Mouse (Mus musculus): ENCODE data around the gene Tiparp. TPM values are rescaled to one million over a fixed set of nuclear protein-coding genes. Genes with fewer than 3 reads are reported as not detected.

The Tiparp gene
- polyA plus RNA-seq, 1 experiment from 2014 or later = 34.8 TPM

DNA sequence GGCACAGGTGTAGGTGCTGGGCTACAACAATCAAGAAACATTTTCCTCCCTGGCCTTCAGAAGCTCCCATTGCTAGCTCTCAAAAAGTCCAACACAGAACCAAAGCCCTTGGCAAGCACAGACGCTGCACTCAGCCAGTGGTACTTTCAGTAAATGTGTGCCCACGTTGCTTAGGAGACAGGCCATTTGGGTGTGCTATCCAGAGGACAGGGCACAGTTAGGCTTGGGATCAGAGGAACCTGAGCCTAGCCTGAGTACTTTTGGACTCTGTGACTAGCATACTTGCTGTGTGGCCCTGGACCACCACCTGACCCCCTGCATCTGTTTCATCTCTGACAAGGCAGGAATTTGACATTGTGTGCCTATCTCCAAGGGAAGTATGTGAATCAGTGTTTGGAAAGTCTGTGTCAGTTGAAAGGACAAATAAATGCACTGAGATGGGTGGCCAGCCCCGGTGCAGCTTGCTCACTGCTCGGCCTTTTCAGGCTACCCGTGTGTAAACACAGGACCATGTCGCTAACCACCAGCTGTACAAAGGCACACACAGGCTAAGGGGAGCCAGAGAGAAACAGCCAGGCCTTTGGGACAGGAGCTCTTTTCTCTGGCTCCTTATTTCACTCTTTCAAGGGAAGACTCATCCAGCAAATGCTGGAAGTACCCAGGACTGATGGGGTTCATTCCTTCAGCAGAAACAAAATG is 35.9 kb downstream of the Tiparp start:
- Histone ChIP-seq H3K9ac (no peak overlapping the region), H3K4me2 (replicated peaks) (no peak overlapping the region), H3K4me1 (no peaks in the 10 kb centered on the region), H3K4me3 (no peak overlapping the region), H3K27me3 (no peaks in the 10 kb centered on the region), H3K27ac (0 out of 2 replicates have a peak overlapping the region, but pooled peaks have one; percentile 23), H3K9me3 (no peaks in the 10 kb centered on the region), H3K36me3 (no peaks in the 10 kb centered on the region)
- WGBS = 47% methylated on average over 6 of the region's 6 CpGs
- no peak for ATAC-seq (ENCODE audit: insufficient number of reproducible peaks, insufficient read depth, low FRiP score, low TSS enrichment)

DNA sequence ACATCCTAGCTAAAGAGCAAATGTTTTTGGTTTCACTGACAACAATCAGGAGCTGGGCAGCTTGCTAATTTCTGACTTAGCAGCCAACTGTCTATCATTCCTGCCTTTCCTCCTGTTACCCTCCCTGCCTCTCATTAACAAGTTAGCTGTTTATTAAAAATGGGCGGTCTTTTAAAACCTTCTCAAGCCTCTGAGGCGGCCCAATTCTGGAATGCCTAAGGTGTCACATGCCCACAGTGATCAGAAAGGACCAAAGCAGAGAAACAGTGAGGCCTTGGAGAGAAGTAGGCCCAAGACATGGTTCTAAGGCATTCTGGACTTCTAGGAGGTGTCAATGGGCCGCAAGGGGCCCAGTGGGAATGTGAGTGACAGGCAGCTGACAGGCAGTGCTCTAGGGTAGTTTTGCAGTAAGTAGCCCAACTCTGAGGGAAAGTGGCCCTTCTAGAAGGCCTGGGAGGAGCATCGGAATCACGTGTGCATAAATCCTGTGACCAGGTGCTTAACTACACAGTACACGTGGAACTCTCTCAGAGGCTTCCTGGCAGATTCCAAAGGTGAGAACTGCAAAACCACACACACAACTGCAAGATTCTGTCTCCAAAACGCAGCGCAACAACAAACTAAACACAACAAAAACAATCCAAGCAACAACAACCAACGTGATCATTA is 37.6 kb downstream of the Tiparp start:
- no peaks in the 10 kb centered on the region for H3K36me3 ChIP-seq
- no peaks in the 10 kb centered on the region for H3K9me3 ChIP-seq
- H3K27me3 ChIP-seq = no peaks in the 10 kb centered on the region
- H3K4me2 ChIP-seq (replicated peaks) = no peak overlapping the region
- no peak overlapping the region for H3K27ac ChIP-seq
- ATAC-seq (ENCODE audit: insufficient number of reproducible peaks, insufficient read depth, low FRiP score, low TSS enrichment) = no peak
- no peak overlapping the region for H3K4me3 ChIP-seq
- H3K4me1 ChIP-seq = no peaks in the 10 kb centered on the region
- no peak overlapping the region for H3K9ac ChIP-seq
- WGBS = 55% methylated on average over 9 of the region's 9 CpGs

DNA sequence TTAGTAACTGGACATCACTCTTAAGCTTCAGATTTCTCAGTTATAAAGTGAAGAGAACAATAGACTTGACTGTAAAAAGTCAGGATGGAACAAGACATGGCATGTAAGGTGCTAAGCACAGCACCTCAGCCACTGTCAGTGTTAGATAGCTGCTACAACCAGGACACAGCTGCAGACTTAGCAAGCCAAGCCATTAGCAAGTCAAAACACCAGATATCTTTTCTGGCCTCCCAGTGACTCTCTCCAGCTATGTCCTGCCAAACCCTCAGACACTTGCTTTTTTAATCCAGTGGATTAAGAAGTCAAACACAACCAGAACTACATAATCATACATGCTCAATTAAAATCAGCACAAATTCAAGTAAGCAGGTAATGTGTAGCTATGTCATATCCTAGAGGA is 41.7 kb downstream of the Tiparp start:
- Histone ChIP-seq H3K36me3 (no peaks in the 10 kb centered on the region), H3K9ac (no peak overlapping the region), H3K4me2 (replicated peaks) (no peak overlapping the region), H3K9me3 (no peaks in the 10 kb centered on the region), H3K27me3 (no peaks in the 10 kb centered on the region), H3K4me1 (no peaks in the 10 kb centered on the region), H3K27ac (no peak overlapping the region), H3K4me3 (no peak overlapping the region)
- ATAC-seq (ENCODE audit: insufficient number of reproducible peaks, insufficient read depth, low FRiP score, low TSS enrichment) = no peak

DNA sequence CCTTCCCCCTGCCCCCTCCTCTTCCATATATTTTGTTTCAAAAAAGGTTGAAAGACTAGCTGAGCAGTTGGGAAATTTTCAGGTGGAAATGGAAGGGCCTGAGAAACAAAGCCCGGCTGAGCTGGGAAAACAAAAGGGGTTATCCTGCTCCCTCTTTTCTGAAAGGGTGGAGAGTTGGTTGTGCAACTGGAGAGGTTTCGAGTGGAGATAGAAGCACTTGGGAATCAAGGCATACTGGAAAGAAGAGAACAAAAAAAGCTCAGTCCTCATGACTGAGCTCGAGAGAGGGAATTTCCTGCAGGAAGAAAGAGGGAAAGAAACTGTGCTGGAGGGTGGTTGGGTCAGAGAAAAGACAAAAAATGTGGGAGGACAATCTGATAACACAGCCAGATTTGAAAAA is 45.3 kb downstream of the Tiparp start:
- no peak for ATAC-seq (ENCODE audit: insufficient number of reproducible peaks, insufficient read depth, low FRiP score, low TSS enrichment)
- Histone ChIP-seq H3K4me2 (replicated peaks) (no peak overlapping the region), H3K27me3 (no peaks in the 10 kb centered on the region), H3K4me3 (no peak overlapping the region), H3K4me1 (no peaks in the 10 kb centered on the region), H3K9ac (no peak overlapping the region), H3K9me3 (no peaks in the 10 kb centered on the region), H3K36me3 (no peaks in the 10 kb centered on the region), H3K27ac (no peak overlapping the region)
- 26% methylated on average over 3 of the region's 3 CpGs for WGBS

DNA sequence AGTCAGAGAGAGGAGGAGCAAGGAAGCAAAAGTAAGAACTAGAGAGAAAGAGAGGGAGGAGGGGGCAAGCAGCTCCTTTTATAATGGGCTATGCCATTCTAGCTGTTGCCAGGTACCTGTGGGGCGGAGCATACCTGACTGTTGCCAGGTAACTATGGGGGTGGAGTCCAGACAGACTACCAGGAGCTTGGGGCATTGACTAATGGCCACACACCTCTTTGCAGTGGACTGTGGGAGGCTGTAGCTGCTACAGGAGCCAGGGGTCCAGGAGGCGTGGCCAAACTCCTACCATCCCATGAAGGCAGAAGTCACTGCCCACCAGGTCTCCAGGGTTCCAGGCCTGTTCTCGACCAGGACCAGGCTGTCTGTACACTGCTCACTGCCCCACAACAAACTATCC is 49.4 kb downstream of the Tiparp start:
- Histone ChIP-seq H3K4me2 (replicated peaks) (no peak overlapping the region), H3K27me3 (no peaks in the 10 kb centered on the region), H3K9me3 (no peaks in the 10 kb centered on the region), H3K4me3 (no peak overlapping the region), H3K9ac (no peak overlapping the region), H3K27ac (no peak overlapping the region), H3K4me1 (no peaks in the 10 kb centered on the region), H3K36me3 (no peaks in the 10 kb centered on the region)
- WGBS = 81% methylated on average over 3 of the region's 3 CpGs
- ATAC-seq (ENCODE audit: insufficient number of reproducible peaks, insufficient read depth, low FRiP score, low TSS enrichment) = no peak

DNA sequence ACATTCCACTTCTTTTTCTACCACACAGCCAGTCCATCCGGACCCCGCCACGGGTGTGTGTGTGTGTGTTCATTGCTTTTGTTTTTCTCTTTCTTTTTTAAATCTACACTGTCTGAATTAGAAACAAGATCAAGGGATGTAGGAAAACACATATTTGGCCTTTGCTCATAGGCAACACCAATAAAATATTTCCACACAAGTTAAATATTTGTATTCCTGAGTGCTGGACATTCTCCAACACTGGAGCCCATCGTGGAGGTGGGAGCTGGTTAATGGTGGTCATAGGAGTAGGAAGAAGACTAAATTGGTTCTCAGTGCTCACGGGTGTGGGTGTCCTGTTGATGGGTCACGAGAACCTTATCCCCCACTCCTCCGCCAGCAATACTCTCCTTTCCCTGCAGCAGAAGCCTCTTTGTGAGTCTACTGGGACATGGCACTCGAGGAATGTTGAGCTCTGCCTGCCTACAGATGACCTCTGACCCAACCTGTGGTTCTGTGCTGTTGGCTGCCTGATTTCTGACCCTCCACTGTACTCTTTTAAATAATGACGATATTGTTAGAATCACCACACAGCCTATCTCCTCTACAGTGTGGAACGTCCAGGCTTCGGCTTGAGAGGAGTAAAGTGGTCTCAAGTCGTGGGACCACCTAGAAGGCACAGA is 51.2 kb downstream of the Tiparp start:
- H3K9ac ChIP-seq = no peak overlapping the region

DNA sequence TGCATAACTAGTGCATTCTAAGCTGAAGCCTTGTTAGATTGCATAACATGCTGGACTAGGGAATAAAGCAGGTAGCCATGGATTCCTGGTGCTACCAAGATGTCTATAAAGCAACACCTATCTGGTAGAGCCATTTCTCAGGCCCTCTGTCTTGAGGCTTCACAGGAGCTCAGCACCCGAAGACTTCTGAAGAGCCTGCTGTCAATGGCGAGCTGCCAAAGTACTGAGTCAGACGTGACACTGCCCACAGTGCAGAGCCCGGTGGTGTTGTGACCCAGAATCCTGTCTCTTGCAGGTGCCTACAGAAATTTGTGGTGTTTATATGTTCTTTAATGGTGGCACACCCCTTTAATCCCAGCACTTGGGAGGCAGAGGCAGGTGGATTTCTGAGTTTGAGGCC is 53.4 kb downstream of the Tiparp start:
- peaks cover 5% of the 10 kb centered on the region for H3K4me1 ChIP-seq
- 87% methylated on average over 4 of the region's 4 CpGs for WGBS

More for the DNA sequence above, 51.2 kb downstream of the Tiparp start:
- Histone ChIP-seq H3K4me2 (replicated peaks) (no peak overlapping the region), H3K9me3 (no peaks in the 10 kb centered on the region), H3K4me3 (no peak overlapping the region), H3K27me3 (no peaks in the 10 kb centered on the region), H3K27ac (no peak overlapping the region), H3K4me1 (no peaks in the 10 kb centered on the region), H3K36me3 (no peaks in the 10 kb centered on the region)
- ATAC-seq (ENCODE audit: insufficient number of reproducible peaks, insufficient read depth, low FRiP score, low TSS enrichment) = no peak
- WGBS = 46% methylated on average over 12 of the region's 12 CpGs

DNA sequence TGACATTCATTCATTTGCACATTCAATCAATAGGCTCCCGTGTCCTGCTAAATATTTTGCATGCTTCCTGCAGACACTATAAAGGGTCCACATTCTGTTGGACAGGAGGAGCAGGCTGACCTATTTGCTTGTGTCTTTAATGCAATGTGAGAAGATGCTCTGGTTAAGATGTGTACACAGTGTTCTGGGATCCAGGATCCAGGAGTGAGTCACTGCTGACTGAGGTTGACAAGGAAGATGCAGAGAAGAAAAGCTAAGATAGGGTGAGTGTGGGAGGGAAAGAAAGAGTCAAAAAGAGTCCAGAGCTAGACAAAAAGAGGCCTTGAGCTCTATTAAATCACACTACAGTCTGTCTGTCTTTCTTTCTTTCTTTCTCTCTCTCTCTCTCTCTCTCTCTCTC is 56.1 kb downstream of the Tiparp start:
- Histone ChIP-seq H3K27ac (no peak overlapping the region), H3K4me2 (replicated peaks) (no peak overlapping the region), H3K36me3 (no peaks in the 10 kb centered on the region), H3K9me3 (no peaks in the 10 kb centered on the region), H3K4me1 (peaks cover 26% of the 10 kb centered on the region), H3K4me3 (no peak overlapping the region), H3K9ac (no peak overlapping the region), H3K27me3 (no peaks in the 10 kb centered on the region)
- WGBS = 80% methylated on average over 1 of the region's 1 CpGs
- no peak for ATAC-seq (ENCODE audit: insufficient number of reproducible peaks, insufficient read depth, low FRiP score, low TSS enrichment)

More for the DNA sequence above, 53.4 kb downstream of the Tiparp start:
- Histone ChIP-seq H3K36me3 (no peaks in the 10 kb centered on the region), H3K9me3 (no peaks in the 10 kb centered on the region), H3K9ac (no peak overlapping the region), H3K4me3 (no peak overlapping the region), H3K27me3 (no peaks in the 10 kb centered on the region), H3K4me2 (replicated peaks) (no peak overlapping the region), H3K27ac (no peak overlapping the region)
- ATAC-seq (ENCODE audit: insufficient number of reproducible peaks, insufficient read depth, low FRiP score, low TSS enrichment) = no peak

DNA sequence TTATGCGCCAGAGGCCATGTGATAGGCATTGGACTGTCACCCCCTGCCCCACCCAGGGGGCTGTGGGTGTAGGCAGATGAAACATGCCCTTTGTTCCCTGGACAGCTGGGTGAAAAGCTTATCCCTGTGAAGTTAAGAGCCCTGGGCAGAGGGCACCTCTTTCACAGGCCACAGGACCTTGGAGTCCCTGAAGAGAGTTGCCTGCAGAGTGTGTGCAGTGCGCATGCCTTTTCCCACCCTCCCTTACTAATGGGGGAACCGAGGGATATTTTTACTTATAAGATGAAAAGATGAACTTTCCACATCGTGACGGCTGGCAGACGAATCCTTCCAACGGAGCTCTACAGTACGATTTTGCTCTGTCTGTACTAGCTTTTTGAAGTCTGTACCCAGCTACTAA is 57.1 kb downstream of the Tiparp start:
- H3K4me1 ChIP-seq = peaks cover 26% of the 10 kb centered on the region
- H3K27me3 ChIP-seq = no peaks in the 10 kb centered on the region
- no peak overlapping the region for H3K4me2 ChIP-seq (replicated peaks)
- ATAC-seq (ENCODE audit: insufficient number of reproducible peaks, insufficient read depth, low FRiP score, low TSS enrichment) = no peak
- H3K27ac ChIP-seq = no peak overlapping the region
- no peaks in the 10 kb centered on the region for H3K36me3 ChIP-seq
- H3K9me3 ChIP-seq = no peaks in the 10 kb centered on the region
- H3K9ac ChIP-seq = no peak overlapping the region
- WGBS = 59% methylated on average over 8 of the region's 8 CpGs
- H3K4me3 ChIP-seq = no peak overlapping the region

DNA sequence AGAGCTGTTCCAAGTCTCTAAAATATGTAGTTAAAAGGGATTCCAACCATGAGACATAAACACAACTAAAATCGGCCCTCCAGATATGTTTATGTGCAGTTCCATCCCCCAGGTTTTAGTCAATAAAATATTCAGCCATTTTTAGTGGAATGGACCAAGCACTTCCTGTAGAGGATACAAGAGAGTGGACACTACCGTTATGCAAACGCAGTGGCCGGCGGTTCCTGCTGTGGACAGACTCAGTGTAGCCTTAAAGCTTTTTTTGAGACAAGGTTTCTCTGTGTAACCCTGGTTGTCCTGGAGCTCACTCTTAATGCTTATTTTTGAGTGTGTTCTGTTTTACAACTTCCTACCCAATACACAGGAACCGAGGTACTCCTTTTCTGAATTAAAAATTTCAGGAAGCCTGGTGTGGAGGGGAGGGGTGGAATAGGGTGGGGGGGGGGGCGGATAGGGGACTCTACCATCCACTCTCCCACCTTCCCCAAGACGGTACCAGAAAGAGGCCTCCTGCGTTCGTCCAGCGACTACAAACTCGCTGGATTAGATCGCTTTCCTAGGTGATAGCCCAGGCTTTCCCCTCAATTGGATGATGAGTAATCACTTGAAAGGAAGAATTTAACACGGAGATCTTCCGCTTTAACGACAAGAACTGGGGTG is 57.7 kb downstream of the Tiparp start:
- Histone ChIP-seq H3K4me1 (peaks cover 26% of the 10 kb centered on the region), H3K4me2 (replicated peaks) (peak overlapping the region; percentile 44), H3K9me3 (no peaks in the 10 kb centered on the region), H3K4me3 (peak overlapping the region; percentile 21), H3K27me3 (no peaks in the 10 kb centered on the region), H3K9ac (no peak overlapping the region), H3K36me3 (no peaks in the 10 kb centered on the region), H3K27ac (no peak overlapping the region)
- no peak for ATAC-seq (ENCODE audit: insufficient number of reproducible peaks, insufficient read depth, low FRiP score, low TSS enrichment)
- 37% methylated on average over 16 of the region's 16 CpGs for WGBS

DNA sequence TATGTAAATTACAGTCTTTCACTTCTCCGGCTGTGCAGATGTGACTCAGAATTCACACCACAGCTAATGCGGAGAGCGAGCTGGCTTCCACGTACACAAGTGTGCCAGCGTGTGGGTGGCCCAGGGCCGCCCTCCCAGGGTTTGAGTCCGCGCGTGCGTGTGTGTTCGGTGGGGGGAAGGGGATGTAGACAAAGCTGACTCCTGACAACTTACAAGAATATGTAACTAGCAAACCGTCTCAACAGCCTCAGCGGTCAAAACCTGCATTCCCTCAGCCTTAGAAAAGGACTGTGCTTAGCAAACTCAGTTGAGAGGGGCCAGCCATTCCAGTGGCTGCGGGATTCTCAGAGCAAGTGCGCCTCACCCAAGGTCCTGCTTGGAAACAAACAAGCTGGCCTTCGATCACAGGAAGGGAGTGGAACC is 58.3 kb downstream of the Tiparp start:
- Histone ChIP-seq H3K9me3 (no peaks in the 10 kb centered on the region), H3K27ac (no peak overlapping the region), H3K27me3 (no peaks in the 10 kb centered on the region), H3K4me1 (peaks cover 26% of the 10 kb centered on the region), H3K4me3 (peak overlapping the region; percentile 21), H3K36me3 (no peaks in the 10 kb centered on the region), H3K9ac (no peak overlapping the region), H3K4me2 (replicated peaks) (peak overlapping the region; percentile 44)
- WGBS = 3% methylated on average over 16 of the region's 16 CpGs
- ATAC-seq (ENCODE audit: insufficient number of reproducible peaks, insufficient read depth, low FRiP score, low TSS enrichment) = peak; percentile 62
